Mouse (Mus musculus) stomach, postnatal 0 days (tissue): ENCODE results near the gene Lmbr1l. TPM values are rescaled to one million over a fixed set of nuclear protein-coding genes. Genes with fewer than 3 reads are reported as not detected.

Source experiments
- ATAC-seq: fragments of 200-750 bp; cut with Nextera tagmentation; 2 replicates; pipeline ENCODE4 v1.8.0; 2017; ENCODE audit not compliant: low FRiP score, low TSS enrichment
- DNase-seq: peaks from one replicate; pipeline ENCODE4 v3.0.0-alpha.2; 2016; ENCODE audit warnings: low spot score
- H3K27ac ChIP-seq: fragments of 300-500 bp; sonication (generic); replicated peaks from 2 replicates; pipeline ENCODE4 v1.5.1; 2014; ENCODE audit warnings: mild to moderate bottlenecking, control low read depth
- H3K27me3 ChIP-seq: fragments of 300-500 bp; sonication (generic); 2 replicates; pipeline ENCODE4 v1.6.1; 2014; ENCODE audit warnings: low read length; ENCODE audit not compliant: control insufficient read depth, insufficient read depth
- H3K36me3 ChIP-seq: fragments of 300-500 bp; sonication (generic); 2 replicates; pipeline ENCODE4 v1.6.1; 2014; ENCODE audit warnings: low read length, mixed read lengths; ENCODE audit not compliant: control insufficient read depth, insufficient read depth
- H3K4me1 ChIP-seq: fragments of 300-500 bp; sonication (generic); replicated peaks from 2 replicates; pipeline ENCODE4 v1.6.1; 2014; ENCODE audit warnings: antibody characterized with exemption; ENCODE audit not compliant: control insufficient read depth, insufficient read depth
- H3K4me2 ChIP-seq: fragments of 300-500 bp; sonication (generic); replicated peaks from 2 replicates; pipeline ENCODE4 v1.6.1; 2014; ENCODE audit warnings: low read depth, mild to moderate bottlenecking, control low read depth, moderate library complexity
- H3K4me3 ChIP-seq: fragments of 300-500 bp; sonication (generic); 2 replicates; pipeline ENCODE4 v1.5.1; 2014; ENCODE audit warnings: low read depth, low read length, control low read depth
- H3K9ac ChIP-seq: fragments of 300-500 bp; sonication (generic); 2 replicates; pipeline ENCODE4 v1.6.1; 2014; ENCODE audit warnings: mild to moderate bottlenecking, low read length, control low read depth, mixed read lengths
- H3K9me3 ChIP-seq: fragments of 300-500 bp; sonication (generic); 2 replicates; pipeline ENCODE4 v1.6.1; 2016; ENCODE audit warnings: low read length; ENCODE audit not compliant: control insufficient read depth
- CTCF ChIP-seq: IDR thresholded peaks from 2 replicates; pipeline ENCODE4 v1.5.1; 2016; ENCODE audit warnings: antibody characterized with exemption, low read depth, mild to moderate bottlenecking, moderate library complexity
- EP300 ChIP-seq: optimal IDR thresholded peaks from 2 replicates; pipeline ENCODE3; 2016; ENCODE audit warnings: antibody characterized with exemption
- WGBS: fragments of 180-500 bp; shearing (Covaris S2); extraction: QIAGEN DNeasy Blood & Tissue Kit; methylation state at CpG from one replicate; pipeline ENCODE4 v1.1.7; 2014; 5-methylcytosine and 5-hydroxymethylcytosine counted together
- polyA plus RNA-seq: library from polyadenylated mRNA; unstranded; fragments of >200 nt; fragmentation: Nextera tagmentation; extraction: Ambion mirVana; gene quantifications from 2 replicates; pipeline ENCODE4 v1.2.1, GENCODE M21; 2015

The Lmbr1l gene
- polyA plus RNA-seq, 1 experiment from 2014 or later: 7.7 TPM

GRCm38 (mm10) chr15:98930017-98930734 lies 12.1 kb upstream of the Lmbr1l start:
- ATAC-seq (no peak), DNase-seq (no peak)
- no peaks in the 10 kb centered on the region for H3K9me3 ChIP-seq
- WGBS: 44% methylated on average over 8 of the region's 8 CpGs
- TF ChIP-seq CTCF: no peak
- TF ChIP-seq EP300: no peak
- no peak overlapping the region for H3K9ac ChIP-seq
- H3K4me3 ChIP-seq: no peak overlapping the region
- no peaks in the 10 kb centered on the region for H3K27me3 ChIP-seq
- H3K36me3 ChIP-seq: peaks cover 5% of the 10 kb centered on the region
- H3K27ac ChIP-seq: no peak overlapping the region
- no peaks in the 10 kb centered on the region for H3K4me1 ChIP-seq
- H3K4me2 ChIP-seq: no peak overlapping the region

DNA sequence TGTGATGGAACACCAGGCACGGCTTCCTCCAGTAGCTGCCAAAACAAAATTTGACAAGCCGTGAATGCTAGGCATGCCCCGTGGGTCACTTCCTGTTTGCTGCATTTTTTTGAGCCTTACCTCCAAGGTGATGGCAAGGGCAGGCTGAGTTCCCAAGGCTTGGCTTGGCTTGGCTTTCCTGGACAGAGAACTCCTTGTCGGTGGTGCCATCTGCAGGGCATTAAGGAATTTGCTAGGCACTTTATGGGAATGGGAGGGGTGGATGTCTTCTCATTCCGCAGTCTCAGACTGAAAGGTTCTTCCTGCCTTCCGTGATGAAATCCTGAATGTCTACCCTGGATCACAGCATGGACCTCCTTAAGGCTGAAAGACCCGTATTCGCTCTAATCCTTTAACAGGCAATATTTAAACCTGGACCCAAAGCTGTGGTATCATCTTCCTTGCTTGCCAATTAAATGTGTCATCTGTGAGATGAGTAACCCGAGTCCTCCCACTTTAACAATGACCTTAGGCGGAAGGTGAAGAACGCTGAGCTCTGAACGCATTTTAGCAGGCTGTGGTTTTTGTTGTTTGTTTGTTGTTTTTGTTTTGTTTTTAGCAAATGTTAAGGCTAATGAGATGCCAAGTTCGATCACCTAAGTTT lies 10.7 kb upstream of the Lmbr1l start:
- ATAC-seq (peak; percentile 82), DNase-seq (peak; percentile 84)
- Histone ChIP-seq H3K9ac (no peak overlapping the region), H3K9me3 (no peaks in the 10 kb centered on the region), H3K4me2 (no peak overlapping the region), H3K27ac (no peak overlapping the region), H3K4me3 (no peak overlapping the region), H3K4me1 (no peaks in the 10 kb centered on the region), H3K36me3 (peaks cover 5% of the 10 kb centered on the region), H3K27me3 (no peaks in the 10 kb centered on the region)
- 15% methylated on average over 13 of the region's 13 CpGs for WGBS
- no peak for TF ChIP-seq EP300
- peak; percentile 88 for TF ChIP-seq CTCF

DNA sequence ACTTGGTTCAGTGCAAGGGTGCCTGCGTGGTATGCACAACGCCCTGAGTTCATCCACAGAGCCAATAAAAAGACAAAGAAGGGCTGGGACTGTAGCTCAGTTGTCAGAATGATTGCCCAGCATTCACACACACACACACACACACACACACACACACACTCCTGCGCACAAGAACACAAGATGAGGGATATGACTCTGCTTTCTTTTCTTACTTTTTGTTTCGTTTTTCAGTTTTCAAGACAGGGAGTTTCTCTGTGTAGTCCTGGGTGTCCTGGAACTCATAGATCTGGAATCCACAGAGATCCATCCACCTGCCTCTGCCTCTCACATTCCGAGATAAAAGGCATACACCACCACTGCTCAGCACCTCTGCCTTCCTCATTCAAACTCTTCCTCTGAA lies 9.5 kb upstream of the Lmbr1l start:
- no peak overlapping the region for H3K4me2 ChIP-seq
- no peaks in the 10 kb centered on the region for H3K27me3 ChIP-seq
- TF ChIP-seq CTCF (no peak), EP300 (no peak)
- H3K9ac ChIP-seq: no peak overlapping the region
- no peaks in the 10 kb centered on the region for H3K4me1 ChIP-seq
- no peak overlapping the region for H3K27ac ChIP-seq
- ATAC-seq (no peak), DNase-seq (no peak)
- 72% methylated on average over 5 of the region's 5 CpGs for WGBS
- peaks cover 5% of the 10 kb centered on the region for H3K36me3 ChIP-seq
- H3K4me3 ChIP-seq: no peak overlapping the region
- H3K9me3 ChIP-seq: no peaks in the 10 kb centered on the region

DNA sequence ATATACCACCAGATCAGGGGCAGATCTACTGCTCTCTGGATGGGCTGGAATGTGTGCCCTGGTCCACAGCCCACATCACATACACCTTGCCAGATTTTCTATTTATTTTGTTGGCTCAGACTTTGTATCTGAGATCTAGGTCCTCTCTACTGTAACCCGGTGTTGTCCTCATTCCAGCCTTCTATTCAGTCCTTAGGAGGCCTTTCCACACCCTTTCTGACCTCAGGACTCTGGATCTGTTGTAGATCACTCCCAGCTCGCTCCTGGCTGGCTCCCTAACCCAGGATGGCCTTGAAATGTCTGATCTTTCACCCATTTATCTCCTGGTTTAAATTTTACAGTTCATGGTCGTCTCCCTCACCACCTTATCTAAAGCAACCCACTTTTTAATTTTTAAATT lies 6.7 kb upstream of the Lmbr1l start:
- DNase-seq (no peak), ATAC-seq (no peak)
- Histone ChIP-seq H3K27me3 (no peaks in the 10 kb centered on the region), H3K27ac (no peak overlapping the region), H3K36me3 (no peaks in the 10 kb centered on the region), H3K9ac (no peak overlapping the region), H3K9me3 (no peaks in the 10 kb centered on the region), H3K4me2 (no peak overlapping the region), H3K4me1 (no peaks in the 10 kb centered on the region), H3K4me3 (no peak overlapping the region)
- 55% methylated on average over 3 of the region's 3 CpGs for WGBS
- no peak for TF ChIP-seq EP300
- TF ChIP-seq CTCF: no peak

DNA sequence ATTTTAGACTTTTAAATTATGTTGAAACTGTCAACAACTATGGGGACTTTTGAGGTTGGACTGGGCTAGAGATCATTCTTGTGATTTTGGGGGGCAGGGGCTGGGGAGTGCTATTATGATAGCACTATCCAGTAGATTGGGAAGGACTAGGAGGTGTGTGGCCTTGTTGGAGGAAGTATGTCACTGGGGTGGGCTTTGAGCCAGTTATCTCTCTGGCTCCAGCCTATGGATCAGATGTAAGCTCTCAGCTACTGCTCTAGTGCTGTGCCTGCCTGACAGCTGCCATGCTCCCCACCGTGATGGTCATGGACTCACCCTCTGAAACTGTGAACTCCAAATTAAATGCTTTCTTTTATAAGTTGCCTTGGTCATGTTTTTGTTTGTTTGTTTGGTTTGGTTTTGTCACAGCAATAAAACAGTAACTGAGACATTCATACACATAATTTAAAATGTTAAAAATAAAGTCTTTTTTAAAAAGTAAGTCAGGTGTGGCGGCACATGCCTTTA lies 5.1 kb upstream of the Lmbr1l start:
- H3K27me3 ChIP-seq: no peaks in the 10 kb centered on the region
- WGBS: 83% methylated on average over 2 of the region's 2 CpGs
- no peaks in the 10 kb centered on the region for H3K9me3 ChIP-seq
- no peak for DNase-seq
- no peak for ATAC-seq
- no peak overlapping the region for H3K9ac ChIP-seq
- H3K4me3 ChIP-seq: no peak overlapping the region
- H3K4me1 ChIP-seq: no peaks in the 10 kb centered on the region
- H3K4me2 ChIP-seq: no peak overlapping the region
- TF ChIP-seq EP300 (no peak), CTCF (no peak)
- no peaks in the 10 kb centered on the region for H3K36me3 ChIP-seq
- H3K27ac ChIP-seq: no peak overlapping the region

GRCm38 (mm10) chr15:98922581-98922980 lies 4.5 kb upstream of the Lmbr1l start:
- H3K4me1 ChIP-seq: no peaks in the 10 kb centered on the region
- 41% methylated on average over 3 of the region's 3 CpGs for WGBS
- no peak overlapping the region for H3K27ac ChIP-seq
- H3K4me3 ChIP-seq: no peak overlapping the region
- TF ChIP-seq CTCF: no peak
- no peak for TF ChIP-seq EP300
- no peak for ATAC-seq
- no peaks in the 10 kb centered on the region for H3K27me3 ChIP-seq
- H3K9ac ChIP-seq: no peak overlapping the region
- no peaks in the 10 kb centered on the region for H3K36me3 ChIP-seq
- no peaks in the 10 kb centered on the region for H3K9me3 ChIP-seq
- no peak overlapping the region for H3K4me2 ChIP-seq
- no peak for DNase-seq
